Mouse (Mus musculus): ENCODE measurements around the gene P3h4. TPM values are rescaled to one million over a fixed set of nuclear protein-coding genes. Genes with fewer than 3 reads are reported as not detected.

P3h4 gene
- polyA plus RNA-seq, 1 experiment from 2014 or later, result 69.7 TPM

DNA sequence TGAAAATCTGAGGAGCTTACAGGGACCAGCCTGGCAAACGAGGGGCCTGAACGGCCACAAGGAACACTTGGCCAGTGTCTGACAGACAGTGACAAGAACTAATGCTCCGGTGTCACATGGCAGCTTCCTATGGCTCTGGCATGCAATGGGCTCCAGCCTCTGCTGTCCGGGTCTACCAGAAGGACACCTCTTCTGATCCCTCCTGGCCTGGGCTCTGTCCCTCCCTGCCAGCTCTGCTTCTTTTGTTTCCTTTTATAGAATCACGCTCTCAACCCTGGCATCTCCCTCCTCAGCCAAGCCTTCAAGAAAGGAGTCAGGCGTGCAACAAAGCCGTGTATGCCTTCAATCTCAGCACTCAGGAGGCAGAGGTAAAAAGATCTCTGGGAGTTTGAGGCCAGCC, 15.4 kb upstream of the P3h4 start:
- Histone ChIP-seq H3K27ac (ENCODE audit: poor library complexity, severe bottlenecking) (peak overlapping the region; percentile 80), H3K36me3 (peaks cover 41% of the 10 kb centered on the region), H3K4me3 (no peak overlapping the region), H3K9me3 (replicated peaks) (no peaks in the 10 kb centered on the region), H3K4me1 (replicated peaks) (peaks cover 60% of the 10 kb centered on the region), H3K9ac (peak overlapping the region; percentile 23; the same call in 1 of the 2 replicates), H3K27me3 (replicated peaks) (no peaks in the 10 kb centered on the region), H3K4me2 (no peak overlapping the region)
- no peak for ATAC-seq (ENCODE audit: insufficient number of reproducible peaks, low FRiP score)
- 55% methylated on average over 7 of the region's 7 CpGs for WGBS

DNA sequence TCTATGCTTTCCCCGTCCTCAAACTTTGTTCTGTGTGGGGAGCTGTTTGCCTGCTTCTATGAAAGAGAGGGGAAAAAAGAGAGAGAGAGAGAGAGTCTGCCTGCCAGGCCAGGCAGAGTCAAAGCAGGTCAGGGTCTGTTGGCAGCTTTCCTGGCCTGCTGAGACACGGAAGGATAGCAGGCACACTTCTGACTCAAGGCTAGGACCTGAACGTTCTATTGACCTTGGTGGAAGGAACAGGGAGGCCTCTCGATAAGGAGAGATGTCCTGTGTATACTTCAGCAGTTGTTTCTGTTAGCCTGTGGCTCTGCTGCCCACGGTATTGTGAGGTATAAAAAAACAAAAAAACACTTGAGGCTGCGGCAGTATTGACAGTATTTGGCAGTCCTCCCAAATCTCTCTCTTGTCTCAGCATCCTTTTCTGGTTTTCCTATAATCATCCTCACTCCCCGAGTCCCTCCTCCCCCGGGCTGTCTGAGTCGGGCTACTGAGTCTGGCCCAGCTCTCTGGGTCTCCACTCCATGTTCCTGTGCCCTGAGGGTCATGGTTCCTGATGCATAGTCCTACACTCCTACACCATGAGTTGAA, 14.1 kb upstream of the P3h4 start:
- Histone ChIP-seq H3K36me3 (peaks cover 42% of the 10 kb centered on the region), H3K27me3 (replicated peaks) (no peaks in the 10 kb centered on the region), H3K4me2 (0 out of 2 replicates have a peak overlapping the region, but pooled peaks have one; percentile 2), H3K27ac (ENCODE audit: poor library complexity, severe bottlenecking) (peak overlapping the region; percentile 80), H3K4me1 (replicated peaks) (peaks cover 60% of the 10 kb centered on the region), H3K4me3 (no peak overlapping the region), H3K9me3 (replicated peaks) (no peaks in the 10 kb centered on the region), H3K9ac (no peak overlapping the region; the same call in 1 of the 2 replicates)
- ATAC-seq (ENCODE audit: insufficient number of reproducible peaks, low FRiP score), result no peak
- WGBS, result 37% methylated on average over 9 of the region's 9 CpGs

DNA sequence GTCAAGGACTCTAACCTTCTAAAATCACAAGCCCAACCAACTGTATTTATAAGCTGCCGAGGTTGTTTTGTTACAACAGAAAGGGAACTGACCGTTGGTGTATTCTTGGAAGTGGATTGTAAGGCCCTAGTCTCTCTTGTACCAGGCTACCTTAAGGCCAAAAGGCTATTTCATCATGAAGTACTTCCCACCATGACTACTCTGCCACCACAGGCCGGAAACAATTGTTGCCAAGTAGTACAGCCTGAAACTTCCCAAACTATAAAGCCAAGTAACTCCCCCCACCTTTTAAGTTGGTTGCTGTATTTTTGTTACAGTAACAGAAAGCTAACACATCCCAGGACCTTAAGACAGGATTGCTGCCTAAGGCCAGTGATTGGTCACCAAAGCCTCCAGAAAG, 12.2 kb upstream of the P3h4 start:
- Histone ChIP-seq H3K4me1 (replicated peaks) (peaks cover 52% of the 10 kb centered on the region), H3K4me2 (no peak overlapping the region), H3K9ac (no peak overlapping the region), H3K27ac (ENCODE audit: poor library complexity, severe bottlenecking) (no peak overlapping the region), H3K27me3 (replicated peaks) (no peaks in the 10 kb centered on the region), H3K9me3 (replicated peaks) (no peaks in the 10 kb centered on the region), H3K4me3 (no peak overlapping the region), H3K36me3 (peaks cover 50% of the 10 kb centered on the region)
- 78% methylated on average over 3 of the region's 3 CpGs for WGBS
- ATAC-seq (ENCODE audit: insufficient number of reproducible peaks, low FRiP score), result no peak

DNA sequence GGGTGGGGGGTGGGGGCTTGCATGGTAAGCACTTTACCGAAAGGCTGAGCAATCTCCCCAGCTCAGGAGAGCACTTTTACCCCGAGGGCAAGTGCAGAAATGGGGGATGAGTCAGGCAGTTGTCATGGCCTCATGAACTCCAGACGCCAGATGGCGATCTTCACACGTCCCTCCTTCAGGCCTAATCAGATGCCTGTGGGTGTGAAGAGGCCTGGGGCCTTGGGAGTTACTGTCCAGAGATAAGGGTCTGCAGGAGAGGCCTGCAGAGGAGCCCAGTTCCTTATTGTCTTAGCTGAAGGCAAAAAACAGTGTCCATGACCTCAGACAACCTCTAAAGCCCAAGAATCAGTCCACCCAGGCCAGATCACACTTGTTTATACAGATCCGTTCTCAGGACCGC, 11.2 kb upstream of the P3h4 start:
- H3K36me3 ChIP-seq, result peaks cover 57% of the 10 kb centered on the region
- H3K27me3 ChIP-seq (replicated peaks), result no peaks in the 10 kb centered on the region
- H3K4me3 ChIP-seq, result no peak overlapping the region
- no peak overlapping the region for H3K4me2 ChIP-seq
- no peak overlapping the region for H3K27ac ChIP-seq (ENCODE audit: poor library complexity, severe bottlenecking)
- ATAC-seq (ENCODE audit: insufficient number of reproducible peaks, low FRiP score), result peak; percentile 48; the same call in 1 of the 2 replicates
- H3K4me1 ChIP-seq (replicated peaks), result peaks cover 42% of the 10 kb centered on the region
- no peaks in the 10 kb centered on the region for H3K9me3 ChIP-seq (replicated peaks)
- 9% methylated on average over 7 of the region's 7 CpGs for WGBS
- H3K9ac ChIP-seq, result 0 out of 2 replicates have a peak overlapping the region, but pooled peaks have one; percentile 27

DNA sequence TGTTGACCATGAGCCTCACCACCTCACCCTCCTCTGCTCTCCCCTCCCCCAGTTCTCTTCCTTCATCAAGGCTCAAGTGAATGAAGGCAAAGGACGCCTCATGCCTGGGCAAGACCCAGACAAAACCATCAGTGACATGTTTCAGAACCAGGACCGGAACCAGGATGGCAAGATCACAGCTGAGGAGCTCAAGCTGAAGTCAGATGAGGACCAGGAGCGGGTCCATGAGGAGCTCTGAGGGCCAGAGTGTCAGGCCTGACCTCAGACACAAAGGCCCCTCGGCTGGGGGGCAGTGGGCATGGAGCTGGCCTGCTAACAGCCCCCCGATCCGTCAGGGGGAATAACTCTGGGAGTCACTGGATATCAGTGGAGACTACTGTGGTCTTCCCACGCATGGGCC, 9.2 kb upstream of the P3h4 start:
- H3K4me2 ChIP-seq, result no peak overlapping the region
- H3K4me3 ChIP-seq, result no peak overlapping the region
- H3K27me3 ChIP-seq (replicated peaks), result no peaks in the 10 kb centered on the region
- H3K9me3 ChIP-seq (replicated peaks), result no peaks in the 10 kb centered on the region
- H3K36me3 ChIP-seq, result peaks cover 52% of the 10 kb centered on the region
- 93% methylated on average over 7 of the region's 7 CpGs for WGBS
- H3K4me1 ChIP-seq (replicated peaks), result peaks cover 22% of the 10 kb centered on the region
- ATAC-seq (ENCODE audit: insufficient number of reproducible peaks, low FRiP score), result no peak
- no peak overlapping the region for H3K9ac ChIP-seq
- H3K27ac ChIP-seq (ENCODE audit: poor library complexity, severe bottlenecking), result no peak overlapping the region

DNA sequence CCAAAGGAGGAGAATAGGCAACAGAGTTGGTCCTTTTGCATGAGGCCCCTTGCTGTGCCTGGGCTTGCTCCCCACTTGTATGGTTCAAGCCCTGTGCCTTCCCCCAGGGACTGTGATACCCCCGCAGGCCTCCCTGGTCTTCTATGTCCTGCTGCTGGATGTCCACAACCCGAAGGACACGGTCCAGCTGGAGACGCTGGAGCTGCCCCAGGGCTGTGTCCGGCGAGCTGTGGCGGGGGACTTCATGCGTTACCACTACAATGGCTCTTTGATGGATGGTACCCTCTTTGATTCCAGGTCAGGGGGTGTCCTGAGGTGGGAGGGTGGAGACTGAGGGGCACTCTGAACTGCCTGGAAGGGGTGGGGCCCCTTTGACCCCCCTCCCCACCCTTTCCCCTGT, 6.9 kb upstream of the P3h4 start:
- H3K27me3 ChIP-seq (replicated peaks), result no peaks in the 10 kb centered on the region
- 81% methylated on average over 8 of the region's 8 CpGs for WGBS

DNA sequence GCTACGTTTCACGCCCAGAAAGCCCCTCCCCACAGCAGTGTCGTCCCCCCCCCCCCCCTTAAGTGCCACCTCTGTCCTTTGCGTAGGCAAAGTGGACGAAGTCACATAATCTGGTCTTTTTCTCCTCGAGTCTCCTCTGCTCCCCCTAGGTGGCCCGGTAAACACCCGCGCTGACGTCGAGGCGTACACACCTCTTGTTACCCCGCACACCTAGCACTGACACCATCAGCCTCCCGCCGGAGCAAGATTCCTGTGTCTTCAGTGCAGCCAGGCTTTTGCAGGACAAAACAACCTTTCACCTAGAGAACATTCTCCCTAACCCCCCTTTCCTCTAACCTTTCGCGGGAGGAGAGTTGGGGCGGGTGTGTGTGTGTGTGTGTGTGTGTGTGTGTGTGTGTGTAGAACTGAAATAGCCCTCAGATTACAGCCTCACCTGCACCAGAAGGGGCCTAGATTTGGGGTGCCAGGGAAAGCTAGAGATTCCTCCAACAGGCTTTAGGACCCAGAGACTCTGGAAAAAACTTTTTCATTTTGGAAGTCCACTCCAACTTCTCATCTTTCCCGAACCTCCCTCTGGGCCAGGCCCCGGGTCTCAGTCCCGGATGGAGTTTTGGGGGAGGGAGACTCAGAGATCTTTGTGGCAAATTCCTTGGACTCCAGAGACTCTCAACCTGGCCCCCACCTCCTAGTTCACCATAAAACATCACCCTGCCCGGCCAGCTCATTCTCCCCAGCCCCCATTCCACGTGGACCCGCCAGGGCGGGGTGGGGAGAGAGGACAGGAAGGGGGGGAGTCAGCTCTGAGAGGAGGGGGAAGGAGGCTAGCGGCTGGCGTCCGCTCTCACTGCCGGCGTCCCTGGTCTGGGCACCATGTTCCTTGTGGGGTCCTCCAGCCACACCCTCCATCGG, 532 bp upstream of the P3h4 start, which contains the start of gene Fkbp10:
Gene Fkbp10 (plus strand): TSS at position 784 of the 909 bp plus-strand sequence.
- under 1% methylated on average over 31 of the region's 31 CpGs for WGBS
- ATAC-seq (ENCODE audit: insufficient number of reproducible peaks, low FRiP score), result peak; percentile 59

More for the DNA sequence above, 6.9 kb upstream of the P3h4 start:
- no peak overlapping the region for H3K4me2 ChIP-seq
- H3K36me3 ChIP-seq, result peaks cover 52% of the 10 kb centered on the region
- H3K4me1 ChIP-seq (replicated peaks), result peaks cover 25% of the 10 kb centered on the region
- no peak overlapping the region for H3K9ac ChIP-seq
- no peak overlapping the region for H3K27ac ChIP-seq (ENCODE audit: poor library complexity, severe bottlenecking)
- no peak for ATAC-seq (ENCODE audit: insufficient number of reproducible peaks, low FRiP score)
- no peaks in the 10 kb centered on the region for H3K9me3 ChIP-seq (replicated peaks)
- H3K4me3 ChIP-seq, result no peak overlapping the region

DNA sequence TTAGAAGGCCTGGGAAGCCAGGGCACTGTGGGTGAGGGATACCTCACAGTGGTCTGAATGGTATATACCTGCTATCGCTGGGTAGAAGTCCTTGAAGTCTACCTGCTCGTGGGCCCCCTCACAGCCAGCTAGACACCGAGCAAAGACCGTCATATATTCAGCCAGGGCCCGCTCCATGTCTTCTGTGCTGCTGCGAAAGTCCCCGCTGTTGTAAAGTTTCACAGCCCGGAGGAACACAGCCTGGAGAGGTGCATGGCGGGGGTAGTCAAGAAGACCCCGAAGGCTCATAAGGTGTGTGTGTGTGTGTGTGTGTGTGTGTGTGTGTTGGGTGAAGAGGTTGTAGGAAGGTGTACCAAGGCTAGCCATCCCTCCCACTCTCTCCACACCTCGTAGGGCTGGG, 1.1 kb downstream of the P3h4 start:
- Histone ChIP-seq H3K9me3 (replicated peaks) (no peaks in the 10 kb centered on the region), H3K36me3 (peaks cover 32% of the 10 kb centered on the region), H3K9ac (peak overlapping the region; percentile 90), H3K4me2 (peak overlapping the region; percentile 82), H3K4me3 (peak overlapping the region; percentile 76), H3K4me1 (replicated peaks) (peaks cover 42% of the 10 kb centered on the region), H3K27ac (ENCODE audit: poor library complexity, severe bottlenecking) (peak overlapping the region; percentile 94; the same call in 1 of the 2 replicates), H3K27me3 (replicated peaks) (no peaks in the 10 kb centered on the region)
- 57% methylated on average over 11 of the region's 11 CpGs for WGBS
- ATAC-seq (ENCODE audit: insufficient number of reproducible peaks, low FRiP score), result no peak

More for the DNA sequence above, 532 bp upstream of the P3h4 start, which contains the start of gene Fkbp10:
- Histone ChIP-seq H3K4me1 (replicated peaks) (peaks cover 42% of the 10 kb centered on the region), H3K27me3 (replicated peaks) (no peaks in the 10 kb centered on the region), H3K4me3 (peak within 1 kb of the TSS; percentile 76), H3K4me2 (peak within 1 kb of the TSS; percentile 82), H3K9me3 (replicated peaks) (no peaks in the 10 kb centered on the region), H3K27ac (ENCODE audit: poor library complexity, severe bottlenecking) (peak within 1 kb of the TSS; percentile 94), H3K36me3 (peaks cover 20% of the 10 kb centered on the region), H3K9ac (peak within 1 kb of the TSS; percentile 90)

DNA sequence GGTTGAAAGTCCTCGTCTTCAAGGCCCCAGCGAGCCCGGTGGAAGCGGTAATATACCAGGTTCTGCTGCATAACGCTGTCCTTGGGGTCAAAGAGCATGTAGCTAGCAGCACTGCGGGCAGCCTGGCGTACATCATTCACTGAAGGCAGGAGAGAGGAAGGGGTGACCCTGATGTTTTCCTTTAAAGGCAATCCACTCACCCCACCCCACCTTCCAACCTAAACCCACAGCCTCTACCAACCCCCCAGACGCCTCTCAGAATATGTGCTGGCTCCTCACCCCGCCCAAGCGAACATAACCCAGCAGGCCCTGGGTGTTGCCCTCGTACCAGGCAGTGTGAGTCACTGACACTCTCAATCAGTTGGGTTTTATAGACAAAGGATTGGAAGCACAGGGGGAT, 2.9 kb downstream of the P3h4 start:
- no peak for ATAC-seq (ENCODE audit: insufficient number of reproducible peaks, low FRiP score)
- Histone ChIP-seq H3K9ac (peak overlapping the region; percentile 90; the same call in 1 of the 2 replicates), H3K4me1 (replicated peaks) (peaks cover 38% of the 10 kb centered on the region), H3K36me3 (peaks cover 36% of the 10 kb centered on the region), H3K27me3 (replicated peaks) (no peaks in the 10 kb centered on the region), H3K4me3 (peak overlapping the region; percentile 76; the same call in 1 of the 2 replicates), H3K27ac (ENCODE audit: poor library complexity, severe bottlenecking) (0 out of 2 replicates have a peak overlapping the region, but pooled peaks have one; percentile 4), H3K4me2 (peak overlapping the region; percentile 82), H3K9me3 (replicated peaks) (no peaks in the 10 kb centered on the region)
- 49% methylated on average over 11 of the region's 11 CpGs for WGBS

DNA sequence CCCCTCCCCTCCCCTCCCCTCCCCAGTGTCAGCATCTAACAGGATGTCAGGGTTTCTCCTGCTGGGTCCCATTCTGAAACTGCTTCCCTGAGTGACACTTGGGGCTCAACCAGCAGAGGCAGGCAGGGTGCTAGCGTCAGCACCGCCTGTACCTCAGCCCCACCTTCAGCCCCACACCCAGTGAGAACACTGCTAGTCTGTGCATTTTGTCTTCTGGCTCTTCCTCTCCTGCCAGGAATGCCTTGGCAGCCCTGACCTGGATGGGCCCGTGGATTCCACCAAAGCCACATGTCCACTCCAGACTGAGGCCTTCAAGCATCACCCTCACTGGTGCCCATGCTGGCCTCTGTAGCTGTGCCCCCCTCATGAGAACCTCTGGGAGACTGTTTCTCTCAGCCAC, 5.0 kb downstream of the P3h4 start:
- Histone ChIP-seq H3K4me2 (no peak overlapping the region), H3K27ac (ENCODE audit: poor library complexity, severe bottlenecking) (no peak overlapping the region), H3K9me3 (replicated peaks) (no peaks in the 10 kb centered on the region), H3K36me3 (peaks cover 36% of the 10 kb centered on the region), H3K4me1 (replicated peaks) (peaks cover 36% of the 10 kb centered on the region), H3K27me3 (replicated peaks) (no peaks in the 10 kb centered on the region), H3K9ac (no peak overlapping the region), H3K4me3 (no peak overlapping the region)
- WGBS, result 73% methylated on average over 3 of the region's 3 CpGs
- ATAC-seq (ENCODE audit: insufficient number of reproducible peaks, low FRiP score), result no peak

DNA sequence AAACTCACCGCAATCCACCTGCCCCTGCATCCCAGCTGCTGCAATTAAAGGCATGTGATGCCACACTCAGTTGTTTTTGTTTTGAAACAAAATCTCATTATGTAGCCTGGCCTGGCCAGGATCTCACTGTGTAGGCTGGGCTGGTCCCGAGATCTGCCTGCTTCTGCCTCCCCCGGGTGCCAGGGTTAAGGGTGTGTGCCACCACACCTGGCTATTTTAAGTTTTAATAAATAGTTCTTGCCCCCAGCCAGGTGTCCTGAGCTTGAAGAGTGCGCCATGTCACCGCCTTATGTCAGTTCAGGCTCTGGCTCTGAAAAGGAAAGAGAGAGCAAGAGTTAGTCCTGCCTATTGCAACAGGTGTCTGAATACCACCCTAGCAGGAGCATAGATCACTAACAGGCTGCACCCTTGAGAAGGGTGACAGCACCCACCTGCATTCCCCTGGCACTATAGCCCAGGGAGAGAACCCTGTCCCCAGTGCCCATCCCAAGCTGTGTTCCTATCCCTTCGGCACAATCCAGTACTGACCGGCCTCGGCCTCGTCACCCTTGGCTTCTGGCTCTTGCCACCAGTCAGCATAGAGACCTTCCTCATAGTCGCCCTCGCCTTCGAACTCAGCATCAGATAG, 5.7 kb downstream of the P3h4 start:
- Histone ChIP-seq H3K9ac (no peak overlapping the region), H3K36me3 (peaks cover 36% of the 10 kb centered on the region), H3K27ac (ENCODE audit: poor library complexity, severe bottlenecking) (no peak overlapping the region), H3K4me3 (no peak overlapping the region), H3K27me3 (replicated peaks) (no peaks in the 10 kb centered on the region), H3K4me1 (replicated peaks) (peaks cover 43% of the 10 kb centered on the region), H3K9me3 (replicated peaks) (no peaks in the 10 kb centered on the region), H3K4me2 (no peak overlapping the region)
- WGBS, result 87% methylated on average over 12 of the region's 12 CpGs
- no peak for ATAC-seq (ENCODE audit: insufficient number of reproducible peaks, low FRiP score)
